Mouse (Mus musculus) liver, embryonic 13.5 days (tissue): ENCODE results near the gene Lrrc36. TPM values are rescaled to one million over a fixed set of nuclear protein-coding genes. Genes with fewer than 3 reads are reported as not detected.

Experiments used
- ATAC-seq: fragments of 200-750 bp; cut with Nextera tagmentation; 2 replicates; pipeline ENCODE4 v1.8.0; 2017; ENCODE audit warnings: low read depth, mild to moderate bottlenecking, moderate number of reproducible peaks, moderate library complexity
- DNase-seq: peaks from one replicate; pipeline ENCODE4 v3.0.0; 2022
- H3K27ac ChIP-seq: fragments of 300-500 bp; sonication (generic); 2 replicates; pipeline ENCODE4 v1.5.1; 2015; ENCODE audit warnings: moderate library complexity, mild to moderate bottlenecking, inconsistent platforms
- H3K27me3 ChIP-seq: fragments of 300-500 bp; sonication (generic); 2 replicates; pipeline ENCODE4 v1.6.1; 2015; ENCODE audit warnings: mild to moderate bottlenecking, inconsistent platforms
- H3K36me3 ChIP-seq: fragments of 300-500 bp; sonication (generic); 2 replicates; pipeline ENCODE4 v1.6.1; 2015; ENCODE audit warnings: mild to moderate bottlenecking, inconsistent platforms
- H3K4me1 ChIP-seq: fragments of 300-500 bp; sonication (generic); replicated peaks from 2 replicates; pipeline ENCODE4 v1.6.1; 2015; ENCODE audit warnings: inconsistent platforms
- H3K4me2 ChIP-seq: fragments of 300-500 bp; sonication (generic); 2 replicates; pipeline ENCODE4 v1.6.1; 2015; ENCODE audit warnings: inconsistent platforms, mild to moderate bottlenecking, moderate library complexity
- H3K4me3 ChIP-seq: fragments of 300-500 bp; sonication (generic); replicated peaks from 2 replicates; pipeline ENCODE4 v1.5.1; 2015; ENCODE audit warnings: mild to moderate bottlenecking, inconsistent platforms
- H3K9ac ChIP-seq: fragments of 300-500 bp; sonication (generic); 2 replicates; pipeline ENCODE4 v1.6.1; 2015; ENCODE audit warnings: mild to moderate bottlenecking, inconsistent platforms
- H3K9me3 ChIP-seq: fragments of 300-500 bp; sonication (generic); replicated peaks from 2 replicates; pipeline ENCODE4 v1.6.1; 2016; ENCODE audit warnings: inconsistent platforms
- WGBS: fragments of 180-500 bp; shearing (Covaris S2); methylation state at CpG from one replicate; pipeline ENCODE4 v1.1.7; 2015; ENCODE audit not compliant: insufficient replicate concordance; 5-methylcytosine and 5-hydroxymethylcytosine counted together
- polyA plus RNA-seq: library from polyadenylated mRNA; unstranded; fragments of >200 nt; fragmentation: Nextera tagmentation; extraction: Ambion mirVana; gene quantifications from 2 replicates; pipeline ENCODE4 v1.2.1, GENCODE M21; 2015

The Lrrc36 gene
- polyA plus RNA-seq, 1 experiment from 2014 or later = 0.15 TPM

DNA sequence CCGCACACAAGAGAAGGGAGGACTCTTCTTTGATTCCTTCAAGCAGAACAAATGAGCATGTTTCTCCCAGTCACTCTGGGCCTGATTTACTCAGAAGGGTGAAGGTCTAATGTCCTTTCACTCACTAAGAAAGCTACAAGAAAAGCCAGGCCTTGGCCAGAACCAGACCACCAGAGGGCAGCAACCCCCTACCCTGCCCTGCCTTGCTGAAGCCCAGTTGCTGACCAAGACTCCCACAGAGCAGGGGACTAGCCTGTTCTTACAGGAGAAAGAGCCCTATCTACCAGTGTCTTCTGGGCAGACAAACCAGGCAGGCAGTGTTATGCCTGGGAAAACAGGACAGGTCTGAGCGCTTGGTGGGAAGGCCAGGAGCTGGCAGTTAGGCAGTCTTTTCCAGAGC, 71.0 kb downstream of the Lrrc36 start:
- no peaks in the 10 kb centered on the region for H3K9me3 ChIP-seq
- H3K4me2 ChIP-seq = no peak overlapping the region
- no peak for ATAC-seq
- H3K36me3 ChIP-seq = no peaks in the 10 kb centered on the region
- H3K4me1 ChIP-seq = no peaks in the 10 kb centered on the region
- DNase-seq = peak; percentile 25
- no peak overlapping the region for H3K4me3 ChIP-seq
- H3K27me3 ChIP-seq = peaks cover 6% of the 10 kb centered on the region; the same call in 1 of the 2 replicates
- H3K9ac ChIP-seq = no peak overlapping the region
- WGBS = 58% methylated on average over 2 of the region's 2 CpGs
- no peak overlapping the region for H3K27ac ChIP-seq

DNA sequence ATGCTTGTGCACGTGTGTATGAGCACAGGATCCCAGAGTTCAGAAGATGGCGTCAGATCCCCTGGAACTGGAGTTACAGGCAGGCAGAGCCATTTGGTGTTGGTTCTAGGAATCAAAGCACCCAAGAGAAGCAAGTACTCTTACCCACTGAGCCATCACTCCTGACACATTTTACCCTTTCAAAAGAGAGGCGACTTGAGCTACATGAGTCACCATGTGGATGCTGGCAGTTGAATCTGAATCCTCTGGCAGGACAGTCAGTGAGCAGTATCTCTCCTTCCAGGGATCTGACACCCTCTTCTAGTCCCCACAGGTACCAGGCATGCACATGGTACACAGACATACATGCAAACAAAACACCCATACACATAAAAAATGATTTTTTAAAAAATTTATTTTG, 74.7 kb downstream of the Lrrc36 start:
- no peak overlapping the region for H3K4me2 ChIP-seq
- DNase-seq (no peak), ATAC-seq (no peak)
- H3K4me3 ChIP-seq = no peak overlapping the region
- WGBS = 55% methylated on average over 3 of the region's 3 CpGs
- no peak overlapping the region for H3K27ac ChIP-seq
- no peaks in the 10 kb centered on the region for H3K36me3 ChIP-seq
- H3K9me3 ChIP-seq = no peaks in the 10 kb centered on the region
- peaks cover 14% of the 10 kb centered on the region for H3K4me1 ChIP-seq
- no peak overlapping the region for H3K9ac ChIP-seq
- H3K27me3 ChIP-seq = no peaks in the 10 kb centered on the region

- ATAC-seq = no peak
- H3K4me3 ChIP-seq = no peak overlapping the region
- no peaks in the 10 kb centered on the region for H3K27me3 ChIP-seq
- H3K27ac ChIP-seq = no peak overlapping the region
- H3K9me3 ChIP-seq = no peaks in the 10 kb centered on the region
- 19% methylated on average over 1 of the region's 1 CpGs for WGBS
- H3K4me1 ChIP-seq = peaks cover 14% of the 10 kb centered on the region
- no peaks in the 10 kb centered on the region for H3K36me3 ChIP-seq
- no peak overlapping the region for H3K4me2 ChIP-seq
- H3K9ac ChIP-seq = no peak overlapping the region
- DNase-seq = no peak
These were observed 75.9 kb downstream of the Lrrc36 start for GRCm38 (mm10) chr8:105489281-105489680.

DNA sequence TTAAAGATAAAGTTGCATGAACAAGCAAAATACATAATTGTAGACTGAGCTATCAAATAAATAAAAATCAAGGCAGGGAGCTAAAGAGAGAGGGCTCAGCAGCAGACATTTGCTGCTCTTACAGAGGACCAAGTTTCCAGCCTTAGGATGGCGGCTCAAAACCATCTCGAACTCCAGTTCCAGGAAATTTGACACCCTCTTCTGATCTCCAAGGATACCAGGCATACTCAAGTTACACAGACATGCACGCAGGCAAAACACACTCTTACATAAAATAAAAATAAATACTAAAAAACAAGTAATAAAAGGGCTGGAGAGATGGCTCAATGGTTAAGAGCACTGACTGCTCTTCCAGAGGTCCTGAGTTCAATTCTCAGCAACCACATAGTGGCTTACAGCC, 80.1 kb downstream of the Lrrc36 start:
- DNase-seq (no peak), ATAC-seq (no peak)
- H3K27me3 ChIP-seq = peaks cover 13% of the 10 kb centered on the region; the same call in 1 of the 2 replicates
- no peak overlapping the region for H3K4me2 ChIP-seq
- peaks cover 34% of the 10 kb centered on the region for H3K4me1 ChIP-seq
- no peaks in the 10 kb centered on the region for H3K36me3 ChIP-seq
- no peak overlapping the region for H3K9ac ChIP-seq
- WGBS = 61% methylated on average over 3 of the region's 3 CpGs
- H3K27ac ChIP-seq = no peak overlapping the region
- H3K9me3 ChIP-seq = no peaks in the 10 kb centered on the region
- H3K4me3 ChIP-seq = no peak overlapping the region

GRCm38 (mm10) chr8:105494566-105494965, 81.2 kb downstream of the Lrrc36 start:
- Histone ChIP-seq H3K27me3 (peaks cover 13% of the 10 kb centered on the region; the same call in 1 of the 2 replicates), H3K4me1 (peaks cover 40% of the 10 kb centered on the region), H3K36me3 (no peaks in the 10 kb centered on the region), H3K9me3 (no peaks in the 10 kb centered on the region), H3K4me3 (no peak overlapping the region), H3K9ac (no peak overlapping the region), H3K27ac (no peak overlapping the region), H3K4me2 (no peak overlapping the region)
- 78% methylated on average over 3 of the region's 3 CpGs for WGBS
- DNase-seq = no peak
- ATAC-seq = no peak

GRCm38 (mm10) chr8:105495350-105496302, 82.3 kb downstream of the Lrrc36 start:
- no peak for ATAC-seq
- Histone ChIP-seq H3K36me3 (no peaks in the 10 kb centered on the region), H3K27ac (no peak overlapping the region), H3K4me3 (peak overlapping the region; percentile 76), H3K9ac (peak overlapping the region; percentile 78), H3K4me1 (peaks cover 41% of the 10 kb centered on the region), H3K9me3 (no peaks in the 10 kb centered on the region), H3K4me2 (peak overlapping the region; percentile 95), H3K27me3 (peaks cover 13% of the 10 kb centered on the region; the same call in 1 of the 2 replicates)
- WGBS = 61% methylated on average over 17 of the region's 17 CpGs
- no peak for DNase-seq

- 1% methylated on average over 60 of the region's 68 CpGs for WGBS
- H3K27me3 ChIP-seq = peaks cover 13% of the 10 kb centered on the region; the same call in 1 of the 2 replicates
- no peaks in the 10 kb centered on the region for H3K9me3 ChIP-seq
- H3K4me3 ChIP-seq = peak within 1 kb of the TSS; percentile 76
- H3K36me3 ChIP-seq = no peaks in the 10 kb centered on the region
- peak within 1 kb of the TSS; percentile 95 for H3K4me2 ChIP-seq
- ATAC-seq (peak; percentile 82), DNase-seq (peak; percentile 69)
- 0 out of 2 replicates have a peak within 1 kb of the TSS, but pooled peaks have one; percentile 23 for H3K27ac ChIP-seq
- H3K9ac ChIP-seq = peak within 1 kb of the TSS; percentile 78
- peaks cover 31% of the 10 kb centered on the region for H3K4me1 ChIP-seq
These were observed 83.2 kb downstream of the Lrrc36 start, which contains the start of gene Zdhhc1 for GRCm38 (mm10) chr8:105496439-105497180. Gene Zdhhc1 (minus strand): TSS chr8:105496902.

- WGBS = 27% methylated on average over 12 of the region's 12 CpGs
- DNase-seq (no peak), ATAC-seq (no peak)
- Histone ChIP-seq H3K27me3 (peaks cover 13% of the 10 kb centered on the region; the same call in 1 of the 2 replicates), H3K4me2 (peak overlapping the region; percentile 49), H3K27ac (no peak overlapping the region), H3K4me1 (peaks cover 28% of the 10 kb centered on the region), H3K9me3 (no peaks in the 10 kb centered on the region), H3K9ac (peak overlapping the region; percentile 14; the same call in 1 of the 2 replicates), H3K36me3 (no peaks in the 10 kb centered on the region), H3K4me3 (peak overlapping the region; percentile 38)
These were observed 86.4 kb downstream of the Lrrc36 start for GRCm38 (mm10) chr8:105499787-105500186.

GRCm38 (mm10) chr8:105504617-105505016, 91.2 kb downstream of the Lrrc36 start:
- H3K4me1 ChIP-seq = peaks cover 4% of the 10 kb centered on the region
- H3K27me3 ChIP-seq = no peaks in the 10 kb centered on the region
- H3K9me3 ChIP-seq = no peaks in the 10 kb centered on the region
- no peak overlapping the region for H3K9ac ChIP-seq
- H3K27ac ChIP-seq = no peak overlapping the region
- 59% methylated on average over 3 of the region's 3 CpGs for WGBS
- H3K36me3 ChIP-seq = no peaks in the 10 kb centered on the region
- H3K4me2 ChIP-seq = no peak overlapping the region
- H3K4me3 ChIP-seq = no peak overlapping the region
- DNase-seq (no peak), ATAC-seq (no peak)

- Histone ChIP-seq H3K27me3 (no peaks in the 10 kb centered on the region), H3K27ac (no peak overlapping the region), H3K4me3 (no peak overlapping the region), H3K36me3 (no peaks in the 10 kb centered on the region), H3K4me1 (peaks cover 12% of the 10 kb centered on the region), H3K9ac (no peak overlapping the region), H3K9me3 (no peaks in the 10 kb centered on the region), H3K4me2 (no peak overlapping the region)
- ATAC-seq = no peak
- DNase-seq = no peak
- WGBS = 58% methylated on average over 6 of the region's 6 CpGs
These were observed 93.6 kb downstream of the Lrrc36 start for GRCm38 (mm10) chr8:105506977-105507376.

GRCm38 (mm10) chr8:105508758-105509157, 95.4 kb downstream of the Lrrc36 start:
- ATAC-seq (no peak), DNase-seq (no peak)
- H3K9ac ChIP-seq = no peak overlapping the region
- H3K9me3 ChIP-seq = no peaks in the 10 kb centered on the region
- H3K27me3 ChIP-seq = no peaks in the 10 kb centered on the region
- no peak overlapping the region for H3K4me3 ChIP-seq
- H3K4me2 ChIP-seq = no peak overlapping the region
- no peaks in the 10 kb centered on the region for H3K36me3 ChIP-seq
- WGBS = 71% methylated on average over 1 of the region's 2 CpGs
- H3K4me1 ChIP-seq = peaks cover 12% of the 10 kb centered on the region
- H3K27ac ChIP-seq = no peak overlapping the region
